Mouse (Mus musculus): ENCODE results near the gene Efna3.

DNA sequence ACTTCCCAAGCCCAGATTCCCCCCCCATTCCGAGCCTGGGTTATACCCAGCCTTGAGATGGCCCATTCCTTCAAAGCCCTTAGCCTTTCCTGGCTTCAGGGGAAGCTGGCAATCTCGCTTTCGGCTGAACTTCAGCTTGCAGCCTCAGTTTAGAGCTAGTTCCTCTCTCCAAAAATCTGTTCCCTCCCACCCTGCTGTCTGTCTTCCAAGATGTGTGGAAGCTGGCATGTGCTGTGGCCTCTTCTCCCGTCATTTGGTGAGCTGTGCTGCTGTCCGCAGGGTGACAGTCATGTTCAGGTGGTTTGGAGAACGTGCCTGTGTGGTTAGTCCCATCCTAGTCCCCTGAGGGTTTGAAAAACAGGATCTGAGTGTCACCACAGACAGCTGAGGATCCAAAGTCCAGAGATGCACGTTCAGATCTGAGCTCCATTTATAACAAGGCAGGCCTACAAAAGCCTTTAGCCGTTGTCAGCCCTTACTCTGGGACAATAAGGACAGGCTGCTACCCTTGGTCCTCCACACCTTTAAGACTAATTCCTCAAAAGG lies 27.0 kb downstream of the Efna3 start:
- TF ChIP-seq CTCF (IDR thresholded peaks at IDR 0.05) (no peak), EP300 (IDR thresholded peaks at IDR 0.05) (no peak)

Measured in lung, postnatal 0 days (tissue).